Mouse (Mus musculus): ENCODE data around the gene Ier2.
"Not testable (repeated sequence)": the region's sequence is repeated elsewhere in the genome, so short reads cannot be mapped to it uniquely, and the experiment has no call there.

Ier2 gene

DNA sequence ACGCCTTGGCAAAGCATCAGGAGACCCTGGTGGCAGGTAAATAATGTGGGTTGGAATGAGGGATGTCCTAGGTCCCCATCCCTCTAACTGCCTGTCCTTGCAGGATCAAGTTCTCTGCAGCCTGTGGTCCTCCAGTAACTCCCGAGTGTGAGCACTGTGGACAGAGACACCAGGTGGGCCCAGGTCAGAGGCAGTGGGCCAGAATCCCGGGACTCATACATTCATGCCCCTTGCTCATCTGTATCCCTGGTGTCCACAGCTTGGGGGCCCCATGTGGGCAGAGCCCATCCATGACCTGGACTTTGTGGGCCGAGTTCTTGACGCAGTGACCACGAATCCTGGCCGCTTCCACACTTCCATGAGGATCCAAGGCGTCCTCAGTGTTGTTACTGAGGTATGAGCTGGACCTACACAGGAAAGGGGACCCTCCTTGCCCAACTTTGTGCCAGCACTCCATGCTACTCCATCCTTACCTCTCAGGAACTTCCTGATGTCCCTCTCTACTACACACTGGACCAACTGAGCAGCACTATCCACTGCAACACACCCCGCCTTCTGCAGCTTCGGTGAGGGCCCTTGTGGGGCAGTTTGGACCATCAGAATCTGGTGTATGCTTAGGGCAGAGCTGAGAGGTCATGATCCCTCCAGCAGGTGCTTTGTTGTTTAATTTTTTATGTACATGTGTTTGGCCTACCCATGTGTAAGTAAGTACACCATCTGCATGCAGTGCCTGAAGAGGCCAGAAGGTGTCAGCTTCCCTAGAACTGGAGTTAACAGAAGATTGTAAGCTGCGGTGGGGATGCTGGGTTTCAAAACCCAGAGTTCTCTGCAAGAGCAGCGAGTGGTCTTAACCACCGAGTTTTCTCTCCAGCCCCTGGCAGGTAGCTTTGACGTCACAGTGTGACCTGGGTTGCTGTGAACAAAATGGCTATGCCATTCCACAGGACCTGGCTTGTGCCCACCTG lies 34.8 kb upstream of the Ier2 start:
- no peak for DNase-seq (ENCODE audit: low spot score)

DNA sequence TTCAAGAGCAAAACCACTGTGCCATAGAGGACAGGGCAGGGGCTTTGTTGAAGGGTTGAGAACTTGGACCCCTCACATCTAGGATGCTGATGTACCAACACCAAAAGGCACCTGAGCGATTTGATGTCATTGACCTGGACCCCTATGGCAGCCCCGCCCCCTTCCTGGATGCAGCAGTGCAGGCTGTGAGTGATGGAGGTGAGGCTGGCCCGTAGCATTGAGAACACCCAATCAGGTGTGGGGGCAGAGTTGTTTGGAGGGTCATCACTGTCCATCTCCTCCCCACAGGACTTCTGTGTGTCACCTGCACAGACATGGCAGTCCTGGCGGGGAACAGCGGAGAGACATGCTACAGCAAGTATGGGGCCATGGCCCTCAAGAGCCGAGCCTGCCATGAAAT lies 32.5 kb upstream of the Ier2 start:
- no peak for DNase-seq (ENCODE audit: low spot score)

DNA sequence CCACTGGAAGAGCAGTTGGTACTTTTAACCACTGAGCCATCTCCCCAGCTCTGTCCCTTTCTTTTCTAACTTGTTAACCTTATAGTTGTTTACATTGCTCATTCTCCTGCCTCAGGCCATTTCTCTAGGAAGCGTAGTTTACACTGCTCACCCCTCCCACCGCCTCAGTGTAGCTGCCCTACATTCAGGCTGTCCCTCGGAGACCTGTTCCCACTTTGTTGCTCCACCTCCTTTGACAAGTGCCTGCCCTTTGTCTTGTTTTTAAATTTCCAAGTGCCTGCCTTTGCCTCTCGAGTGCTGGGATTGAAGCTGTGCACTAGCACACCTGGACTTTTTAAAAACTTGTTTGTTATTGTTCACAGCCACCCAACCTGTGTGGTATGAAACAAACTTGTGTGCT lies 30.7 kb upstream of the Ier2 start:
- DNase-seq (ENCODE audit: low spot score) = no peak

DNA sequence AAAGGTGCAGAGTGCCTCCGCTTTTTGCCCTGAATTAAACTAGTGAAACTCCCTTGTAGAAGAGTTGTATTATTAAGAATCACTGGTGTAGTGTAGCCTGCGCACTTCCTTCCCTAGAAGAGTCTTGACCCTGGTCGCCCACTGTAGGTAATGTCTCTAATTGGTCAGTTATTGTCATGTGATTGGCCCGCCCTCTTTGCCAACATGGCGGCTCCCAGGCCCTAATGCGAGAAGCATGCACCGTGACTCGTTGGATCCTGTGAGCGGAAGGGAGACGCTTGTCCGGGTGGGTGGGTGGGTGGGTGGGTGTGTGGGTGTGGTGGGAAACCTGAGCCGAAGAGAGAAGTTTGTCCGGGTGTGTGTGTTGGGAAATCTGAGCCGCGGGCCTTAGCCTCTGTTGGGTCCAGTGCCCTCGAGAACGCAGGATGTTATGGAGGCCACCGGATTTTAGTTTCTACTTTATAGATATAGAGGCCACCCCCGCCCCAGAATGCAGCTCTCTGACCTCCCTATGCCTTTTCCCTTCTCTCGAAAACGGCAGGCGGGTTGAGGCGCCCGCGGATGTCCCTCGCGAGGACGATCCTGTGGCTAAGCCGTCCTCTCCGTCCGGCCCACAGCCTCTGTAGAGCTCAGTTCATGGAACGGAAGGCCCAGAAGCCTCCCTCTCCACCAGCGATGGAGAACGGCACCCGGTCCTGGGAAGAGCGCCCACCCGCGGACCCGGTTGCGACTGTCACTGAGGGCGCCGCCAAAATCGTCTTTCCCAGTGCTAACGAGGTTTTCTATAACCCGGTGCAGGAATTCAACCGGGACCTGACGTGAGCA lies 26.7 kb upstream of the Ier2 start:
- DNase-seq (ENCODE audit: low spot score) = no peak

DNA sequence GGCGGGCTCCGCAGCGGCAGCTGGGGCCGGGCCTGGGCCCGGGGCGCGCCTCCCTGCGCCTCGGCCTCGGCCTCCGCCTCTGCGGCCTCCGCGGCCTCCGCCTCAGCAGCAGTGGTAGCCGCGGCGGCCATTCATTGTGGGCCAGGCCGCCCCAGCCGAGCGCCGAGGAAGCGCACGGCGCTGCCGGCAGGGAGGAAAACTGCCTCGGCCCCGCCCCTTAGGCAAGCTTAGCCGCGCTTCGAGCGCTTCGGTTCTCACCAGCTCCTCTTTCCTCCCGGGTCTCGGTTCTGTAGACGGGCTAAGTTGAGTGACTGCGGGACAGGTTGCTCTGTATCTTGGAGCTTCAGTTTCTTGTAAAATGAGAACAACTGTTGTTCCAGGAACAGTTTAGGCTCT lies 25.1 kb upstream of the Ier2 start, which contains the start of gene Nacc1:
Nacc1 (minus strand) TSS at position 158 of the 396 bp plus-strand sequence.
- no peak for DNase-seq (ENCODE audit: low spot score)

DNA sequence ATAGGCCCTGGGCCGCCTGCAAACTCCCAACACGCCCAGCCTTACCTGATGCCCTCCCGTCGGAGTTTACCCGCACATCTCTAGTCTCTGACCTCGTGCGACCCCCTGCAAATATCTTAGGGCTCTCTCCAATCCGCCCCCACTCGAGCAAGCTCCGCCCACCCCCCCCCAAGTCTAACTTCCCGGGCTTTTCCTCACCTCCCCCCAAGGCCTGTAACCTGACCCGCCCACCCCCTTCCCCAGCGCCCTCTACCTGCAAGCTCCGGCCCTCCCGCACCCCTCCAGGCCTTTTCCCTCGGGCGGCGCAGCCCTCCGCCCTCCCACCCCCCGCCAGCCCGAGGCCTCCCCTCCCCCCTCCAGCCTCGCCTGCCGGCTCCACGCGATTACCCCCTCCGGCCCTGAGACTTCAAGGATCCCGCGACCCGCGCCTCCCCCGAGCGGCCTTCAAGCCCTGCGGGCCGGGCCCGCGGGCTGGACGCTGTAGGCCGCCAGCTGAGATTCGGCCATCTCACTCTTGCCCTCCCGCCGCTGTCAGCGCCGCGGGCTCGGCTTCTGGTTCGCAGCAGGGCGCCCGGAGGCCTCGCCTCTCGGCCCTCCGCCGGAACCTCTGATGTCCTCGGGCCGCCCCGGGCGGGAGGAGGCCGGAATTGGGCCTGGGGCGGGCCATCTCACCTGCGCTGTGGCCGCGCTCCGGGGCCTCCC lies 24.5 kb upstream of the Ier2 start:
- no peak for DNase-seq (ENCODE audit: low spot score)

DNA sequence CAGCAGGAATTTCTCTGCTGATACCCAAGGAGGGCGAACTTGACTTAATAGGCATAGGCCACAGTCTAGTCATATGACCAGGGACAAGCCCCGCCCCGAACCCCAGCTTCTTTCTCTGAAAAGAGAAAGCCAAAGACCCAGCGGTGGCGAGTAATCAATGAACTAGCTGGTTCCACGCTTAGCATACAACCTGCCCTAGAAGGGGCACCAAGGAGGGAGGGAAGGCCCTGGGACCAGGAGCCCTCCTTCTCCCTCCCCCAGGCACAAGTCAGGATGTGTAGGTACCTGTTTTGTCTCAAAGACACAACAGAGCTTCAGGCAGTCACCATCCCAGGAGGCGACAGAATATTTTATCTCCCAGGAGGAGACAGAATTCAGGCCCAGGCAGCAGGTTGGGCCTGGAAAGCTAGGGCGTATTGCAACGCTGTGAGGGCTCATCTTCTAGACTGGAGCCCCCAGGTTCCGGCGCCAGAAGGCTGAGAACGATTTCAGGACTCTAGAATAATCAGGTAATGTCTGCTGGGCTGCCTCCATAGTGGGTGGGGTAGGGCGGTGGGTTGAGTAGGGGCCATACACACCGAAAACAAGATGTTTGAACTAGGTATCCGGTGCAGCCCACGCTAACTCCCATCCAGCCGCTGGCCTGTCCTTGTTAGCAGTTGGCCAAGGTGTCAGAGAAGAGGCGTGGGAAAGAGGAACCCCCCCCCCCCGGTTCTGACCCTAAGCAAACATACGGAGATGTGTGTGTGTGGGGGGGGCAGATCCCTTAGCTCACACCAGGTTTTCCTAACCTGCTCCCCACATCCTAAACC lies 23.7 kb upstream of the Ier2 start, which contains the start of gene Trmt1:
Trmt1 (plus strand) TSS at position 117 of the 812 bp plus-strand sequence.
- no peak for DNase-seq (ENCODE audit: low spot score)

DNA sequence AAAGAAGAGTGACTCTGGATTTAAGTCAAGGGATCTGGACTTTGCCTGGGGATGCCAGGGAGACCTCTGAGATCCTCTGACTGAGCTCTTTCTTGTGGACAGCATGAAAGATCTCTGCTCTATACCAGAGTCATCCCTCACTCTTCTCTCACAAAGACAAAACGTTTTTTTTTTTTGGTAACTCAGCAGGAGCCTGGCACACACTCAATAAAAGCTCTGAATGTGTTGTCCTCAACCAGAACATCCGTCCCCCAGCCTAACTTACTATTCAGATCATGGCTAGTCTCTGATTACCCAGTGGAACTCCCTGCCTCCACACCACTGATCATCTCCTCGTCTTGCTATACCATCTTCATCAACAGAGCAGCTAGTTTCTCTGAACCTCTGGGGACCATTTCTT lies 21.9 kb upstream of the Ier2 start:
- no peak for DNase-seq (ENCODE audit: low spot score)

DNA sequence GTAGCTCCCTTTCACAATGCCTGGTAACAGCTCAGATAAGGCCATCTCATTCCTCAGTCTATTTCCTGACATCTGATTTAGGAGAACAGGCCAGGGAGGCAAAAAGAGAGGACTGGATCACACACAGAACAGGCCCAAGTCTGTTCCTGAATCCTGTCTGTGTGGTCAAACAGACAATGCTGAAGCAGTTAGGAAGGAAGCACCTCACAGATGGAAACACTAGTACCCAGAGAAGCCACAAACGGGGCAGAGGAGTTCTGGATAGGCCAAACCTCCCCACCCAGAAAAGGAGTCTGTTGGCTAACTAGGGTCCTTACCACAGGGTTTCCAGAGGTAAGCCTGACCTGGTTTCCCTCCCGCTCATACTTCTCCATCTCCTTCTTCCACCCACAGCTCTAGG lies 19.6 kb upstream of the Ier2 start:
- no peak for DNase-seq (ENCODE audit: low spot score)

DNA sequence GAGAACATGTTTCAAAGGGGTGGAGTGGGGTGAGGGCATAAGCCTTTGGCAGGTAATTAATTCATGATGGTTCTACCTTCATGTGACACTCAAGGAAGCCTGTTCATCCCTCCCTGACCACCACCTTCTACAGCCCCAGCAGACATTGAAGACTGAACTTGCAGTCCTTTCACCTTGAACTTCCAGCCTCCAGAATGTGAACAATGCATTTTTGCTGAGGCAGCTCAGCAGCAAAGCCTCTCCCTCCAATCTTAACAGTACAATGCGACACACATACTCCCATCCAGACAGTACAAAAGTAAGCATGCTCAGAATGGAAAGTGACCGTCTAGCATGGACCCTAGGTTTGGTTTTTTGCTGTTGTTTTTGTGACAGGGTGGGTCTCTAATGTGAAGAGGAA lies 18.8 kb upstream of the Ier2 start:
- no peak for DNase-seq (ENCODE audit: low spot score)

DNA sequence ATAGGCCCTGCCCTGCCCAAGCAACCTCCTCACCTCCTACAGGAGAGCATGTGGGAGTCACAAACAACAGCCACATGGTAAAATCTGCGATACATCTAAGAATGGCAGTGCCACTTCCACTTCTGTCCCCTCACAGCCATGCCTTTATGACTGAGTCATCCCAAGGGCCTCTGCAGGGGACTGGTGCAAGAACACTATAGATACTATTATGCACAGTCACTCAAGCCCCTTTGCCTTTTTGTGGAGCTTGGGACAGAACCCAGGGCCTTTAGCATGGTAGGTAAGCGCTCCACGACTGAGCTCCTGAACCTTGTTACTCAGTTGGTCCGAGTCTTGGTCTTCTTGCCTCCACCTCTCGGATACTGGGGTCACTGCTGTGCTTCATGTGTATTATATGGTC lies 14.7 kb upstream of the Ier2 start:
- no peak for DNase-seq (ENCODE audit: low spot score)

DNA sequence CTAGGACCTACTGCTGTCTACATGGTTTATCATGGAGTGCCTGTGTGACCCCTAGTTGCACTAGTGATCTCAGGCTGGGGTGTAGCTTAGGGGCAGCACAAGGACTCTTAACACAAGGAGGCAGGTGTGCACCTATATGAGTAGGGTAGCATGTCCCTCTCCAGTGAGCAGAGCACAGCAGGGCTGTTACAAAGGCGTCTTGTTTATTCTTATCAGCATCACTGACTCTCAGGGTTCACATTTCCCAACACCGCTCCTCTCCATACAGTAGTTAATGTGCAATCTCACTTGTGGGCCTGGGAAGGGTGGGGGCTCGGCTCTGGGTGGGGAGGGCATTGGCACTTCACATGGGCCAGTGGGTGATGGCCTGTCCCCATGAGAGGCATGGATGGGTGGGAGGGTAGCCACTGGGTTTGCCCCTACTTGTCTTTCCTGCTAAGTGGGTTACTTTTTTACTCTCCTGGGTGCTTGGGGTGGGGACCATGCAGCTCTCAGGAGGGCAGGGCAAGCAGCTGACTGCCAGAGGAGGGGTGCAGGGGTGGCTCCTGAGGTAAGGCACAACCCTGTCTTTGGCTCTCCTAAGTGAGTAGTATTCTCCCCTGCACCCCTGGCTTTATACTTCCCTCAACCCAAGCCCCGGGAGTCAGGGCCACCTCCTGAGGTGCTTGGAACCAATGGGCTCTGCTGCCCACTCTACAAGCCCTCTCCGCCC lies 7.8 kb upstream of the Ier2 start:
- DNase-seq (ENCODE audit: low spot score) = not testable (repeated sequence)

DNA sequence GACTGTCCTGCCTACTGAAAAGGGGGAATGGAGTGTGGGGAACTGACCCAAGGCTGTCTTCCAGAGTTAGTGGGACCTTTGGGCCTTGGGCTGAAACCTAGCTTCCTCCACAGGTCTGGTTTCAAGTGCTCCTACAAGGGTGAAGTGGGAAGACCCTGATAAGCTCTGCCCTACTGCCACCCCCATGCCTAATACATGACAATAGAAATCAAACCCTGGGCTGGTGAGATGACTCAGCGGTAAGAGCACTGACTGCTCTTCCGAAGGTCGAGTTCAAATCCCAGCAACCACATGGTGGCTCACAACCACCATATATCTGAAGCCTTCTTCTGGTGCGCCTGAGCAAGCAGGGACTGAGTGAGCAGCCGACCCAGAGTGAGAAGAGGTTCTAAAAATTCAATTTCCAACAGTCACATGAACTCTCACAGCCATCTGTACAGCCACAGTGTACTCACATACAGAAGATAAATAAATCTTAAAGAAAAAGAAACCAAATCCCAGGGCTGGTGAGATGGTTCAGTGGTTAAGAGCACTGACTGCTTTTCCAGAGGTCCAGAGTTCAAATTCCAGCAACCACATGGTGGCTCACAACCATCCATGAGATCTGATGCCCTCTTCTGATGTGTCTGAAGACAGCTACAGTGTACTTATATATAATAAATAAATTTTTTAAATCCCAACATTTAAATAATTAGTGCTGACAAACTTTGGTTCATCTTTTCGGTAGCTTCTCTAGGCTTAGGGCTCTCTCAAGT lies 6.3 kb upstream of the Ier2 start:
- no peak for DNase-seq (ENCODE audit: low spot score)

DNA sequence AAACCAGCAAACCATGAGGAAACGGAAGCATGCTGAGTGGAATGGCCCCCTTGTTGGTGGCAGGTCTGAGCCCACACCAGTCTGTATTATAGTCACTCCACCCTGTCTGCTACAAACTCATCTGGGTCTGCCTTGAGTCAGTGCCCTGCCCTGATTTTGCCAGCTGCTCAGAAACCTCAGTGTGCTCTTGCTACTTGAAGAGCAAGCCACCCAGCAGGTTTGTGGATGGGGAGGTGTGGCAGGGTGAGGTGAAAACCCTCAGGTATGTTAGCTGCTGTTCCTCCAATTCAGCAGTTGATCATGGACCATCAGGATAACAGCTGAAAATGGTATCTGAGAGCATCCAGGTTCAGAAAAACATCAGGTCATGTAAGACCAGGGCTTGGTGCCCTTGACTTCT lies 5.4 kb upstream of the Ier2 start:
- no peak for DNase-seq (ENCODE audit: low spot score)

DNA sequence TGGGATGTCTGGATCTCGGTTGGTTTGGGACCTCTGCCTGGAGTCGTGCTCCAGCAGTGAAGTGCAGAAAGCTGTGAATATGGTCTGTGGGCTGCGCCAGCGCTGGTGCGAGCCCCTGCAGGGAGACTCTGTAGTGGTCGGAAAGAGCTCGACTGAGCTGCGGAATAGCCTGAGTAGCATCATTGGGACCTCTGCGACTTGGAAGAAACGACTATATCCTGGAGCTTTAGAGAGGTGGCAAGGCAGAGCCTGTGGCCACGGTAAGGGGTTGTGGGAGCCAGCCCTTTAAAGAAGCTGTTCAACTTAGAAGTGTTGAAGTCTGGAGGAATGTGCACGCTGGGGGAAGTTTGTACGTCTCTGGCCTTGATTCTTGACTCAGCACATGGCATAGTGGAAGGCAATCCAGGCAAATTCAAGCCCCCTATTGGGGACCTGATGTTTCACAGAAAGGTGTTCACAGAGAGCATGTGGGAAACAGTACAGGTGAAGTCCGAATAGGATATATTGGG lies 2.8 kb upstream of the Ier2 start:
- no peak for DNase-seq (ENCODE audit: low spot score)

DNA sequence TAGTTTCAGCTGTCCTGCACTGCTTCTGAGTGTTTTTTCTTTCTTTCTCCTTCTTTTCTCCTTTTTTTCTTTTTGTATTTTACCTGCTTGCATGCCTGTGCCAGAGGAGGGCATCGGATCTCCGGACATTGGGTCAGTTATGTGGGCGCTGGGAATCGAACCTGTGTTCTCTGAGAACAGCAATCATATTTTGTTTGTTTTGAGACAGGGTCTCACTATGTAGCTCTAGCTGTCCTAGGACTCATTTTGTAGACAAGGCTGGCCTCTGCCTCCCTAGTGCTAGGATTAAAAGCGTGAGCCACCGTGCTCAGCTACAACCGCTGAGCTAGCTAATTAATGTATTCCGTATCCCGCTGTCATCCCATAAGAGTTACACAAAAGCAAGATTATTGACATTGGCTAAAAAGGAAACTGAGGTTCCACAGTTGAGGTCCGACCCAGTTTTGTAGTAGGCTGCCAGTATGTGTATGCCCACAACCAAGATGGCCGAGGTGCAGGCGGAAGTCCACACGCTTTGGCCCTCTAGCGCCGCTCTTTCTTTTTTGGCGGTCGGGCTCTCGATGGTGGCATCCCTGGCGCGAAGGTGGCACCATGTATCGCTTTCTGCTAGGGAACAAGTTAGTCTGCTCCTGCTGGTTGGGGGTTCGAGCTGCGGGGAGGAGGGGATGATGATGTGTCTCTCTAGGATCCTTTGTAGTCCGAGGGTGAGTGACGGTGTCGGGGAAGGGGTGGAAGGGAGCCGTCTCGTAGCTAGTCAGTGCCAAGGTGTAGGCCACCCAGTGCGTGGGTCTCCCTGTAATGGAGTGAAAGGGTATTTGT lies 2.1 kb upstream of the Ier2 start:
- DNase-seq (ENCODE audit: low spot score) = peak; percentile 52

DNA sequence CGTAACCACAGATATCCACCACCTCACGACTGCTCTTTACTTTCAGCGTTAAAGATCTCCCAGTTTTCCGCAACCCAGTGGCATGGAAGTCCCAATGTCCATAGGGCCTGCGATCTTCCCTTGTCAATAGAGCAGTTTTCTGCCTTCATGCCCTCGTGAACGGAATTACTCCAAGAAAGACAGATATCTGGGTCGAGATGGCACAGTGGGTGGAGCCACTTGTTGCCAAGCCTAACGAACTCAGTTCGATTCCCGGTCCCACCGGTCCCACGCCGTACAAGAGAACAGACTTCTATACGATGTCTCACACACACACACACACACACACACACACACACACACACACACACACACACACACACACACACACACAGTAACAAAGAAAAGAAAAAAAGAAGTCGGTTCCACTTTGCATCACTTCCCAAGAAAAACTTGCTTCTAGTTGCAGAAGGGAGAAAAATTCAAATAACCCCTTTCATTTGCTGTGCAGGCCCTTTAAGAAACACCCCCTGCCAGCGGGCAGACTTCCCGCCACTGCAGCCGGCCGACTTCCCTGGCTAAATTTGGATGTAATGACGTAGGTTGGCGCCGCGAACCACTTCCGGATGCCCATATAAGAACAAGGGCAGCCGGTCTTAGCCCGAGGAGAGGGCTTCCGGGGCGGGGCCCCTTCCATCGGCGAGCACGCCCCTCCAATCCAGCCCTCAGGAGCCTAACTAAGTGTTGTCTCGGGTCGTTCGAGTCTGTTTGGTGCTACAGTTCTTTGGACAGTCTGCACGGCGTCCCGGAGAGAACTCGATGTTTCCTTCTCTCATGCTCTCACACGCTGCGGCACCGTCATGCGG lies 1.1 kb upstream of the Ier2 start:
- DNase-seq (ENCODE audit: low spot score) = peak; percentile 92

DNA sequence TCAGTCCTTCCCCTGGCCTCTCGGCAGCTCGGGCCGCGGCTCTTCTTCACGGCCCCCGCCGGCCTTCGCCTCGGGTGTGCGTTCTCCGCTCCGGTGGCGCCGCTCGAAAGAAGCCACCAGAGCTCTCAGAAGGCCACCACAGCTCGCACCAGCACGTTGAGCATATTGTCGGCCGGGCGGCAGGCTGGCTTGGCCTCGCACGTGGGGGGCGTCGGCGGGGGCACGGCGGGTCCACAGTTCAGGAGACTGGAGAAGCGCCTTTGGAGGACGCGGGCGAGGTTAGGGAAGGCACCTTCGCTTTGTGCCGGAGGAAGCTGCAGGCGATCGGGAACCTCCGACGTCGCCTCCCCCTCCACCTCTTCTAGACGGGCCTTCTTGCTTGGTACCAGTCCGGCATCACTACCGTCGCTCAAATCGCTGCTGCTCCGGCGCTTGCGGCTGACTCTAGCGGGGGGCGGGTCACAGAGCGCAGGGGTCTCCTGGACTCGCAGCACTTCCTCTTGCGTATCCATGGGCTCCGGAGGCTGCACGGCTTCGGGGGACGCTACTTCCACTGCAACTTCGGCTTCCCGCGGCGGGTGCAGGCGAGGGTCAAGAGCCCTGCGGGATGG lies 586 bp downstream of the Ier2 start:
- DNase-seq (ENCODE audit: low spot score) = no peak

All from urinary bladder, postnatal 10 days (tissue).